Mouse (Mus musculus) thymus, adult 2 months (tissue): ENCODE measurements around the gene Med29.

ENCODE experiments used
- CTCF ChIP-seq: fragments of 200-500 bp; IDR thresholded peaks from 2 replicates; pipeline ENCODE4 v1.5.1; 2012; ENCODE audit warnings: mild to moderate bottlenecking, control low read depth, low read length, moderate library complexity, borderline replicate concordance; ENCODE audit not compliant: control insufficient read depth, poor library complexity, insufficient read depth; ENCODE audit errors: extremely low read depth
- POLR2A ChIP-seq: fragments of 200-500 bp; IDR thresholded peaks from 2 replicates; pipeline ENCODE4 v1.6.1; 2012; ENCODE audit warnings: mild to moderate bottlenecking, low read length, control low read depth, moderate library complexity; ENCODE audit not compliant: control insufficient read depth, poor library complexity, insufficient read depth; ENCODE audit errors: extremely low read depth

DNA sequence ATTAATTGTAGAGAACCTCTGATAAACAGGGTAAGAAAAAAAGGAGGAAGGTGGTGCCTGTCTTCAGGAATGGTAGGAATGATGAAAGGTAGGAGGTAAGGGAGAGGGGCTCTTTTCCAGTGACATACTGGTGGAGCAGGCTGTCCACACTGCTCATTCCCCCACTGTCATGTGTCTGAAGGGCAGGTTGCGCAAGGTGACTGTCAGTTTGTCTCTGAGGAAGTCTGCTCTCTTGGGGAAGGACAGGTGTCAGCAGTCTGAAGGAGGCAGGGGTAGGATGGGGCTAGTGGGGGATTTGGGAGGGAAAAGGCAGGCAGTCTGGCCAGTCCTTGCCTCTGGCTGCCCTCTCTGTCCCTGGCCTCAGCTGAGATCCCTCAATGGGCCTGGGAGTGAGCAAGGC lies 8.5 kb upstream of the Med29 start:
- TF ChIP-seq POLR2A (no peak), CTCF (no peak)
